Mouse (Mus musculus): ENCODE results near the gene Rpl36a.

The Rpl36a gene

GRCm38 (mm10) chrX:134599922-134600565, 14.6 kb downstream of the Rpl36a start:
- no peak for DNase-seq (ENCODE audit: low spot score)

- DNase-seq (ENCODE audit: low spot score) = peak; percentile 88
Observed at GRCm38 (mm10) chrX:134600659-134601379, 15.4 kb downstream of the Rpl36a start, which contains the start of the genes Gla and Hnrnph2. Gene Gla (minus strand): TSS chrX:134601125. Gene Hnrnph2 (plus strand): TSS chrX:134601179.

- DNase-seq (ENCODE audit: low spot score) = no peak
Observed at GRCm38 (mm10) chrX:134601380-134602120, 16.1 kb downstream of the Rpl36a start.

- no peak for DNase-seq (ENCODE audit: low spot score)
Observed at GRCm38 (mm10) chrX:134609472-134609871, 24.0 kb downstream of the Rpl36a start.

GRCm38 (mm10) chrX:134610984-134611383, 25.5 kb downstream of the Rpl36a start:
- no peak for DNase-seq (ENCODE audit: low spot score)

GRCm38 (mm10) chrX:134612285-134612959, 27.0 kb downstream of the Rpl36a start:
- DNase-seq (ENCODE audit: low spot score) = no peak

- no peak for DNase-seq (ENCODE audit: low spot score)
Observed at GRCm38 (mm10) chrX:134614306-134614705, 28.9 kb downstream of the Rpl36a start.

- DNase-seq (ENCODE audit: low spot score) = no peak
Observed at GRCm38 (mm10) chrX:134619695-134620094, 34.2 kb downstream of the Rpl36a start.

- no peak for DNase-seq (ENCODE audit: low spot score)
Observed at GRCm38 (mm10) chrX:134620254-134620865, 34.9 kb downstream of the Rpl36a start.

- DNase-seq (ENCODE audit: low spot score) = no peak
Observed at GRCm38 (mm10) chrX:134621685-134622084, 36.2 kb downstream of the Rpl36a start.

- no peak for DNase-seq (ENCODE audit: low spot score)
Observed at GRCm38 (mm10) chrX:134623350-134623749, 37.9 kb downstream of the Rpl36a start.

- no peak for DNase-seq (ENCODE audit: low spot score)
Observed at GRCm38 (mm10) chrX:134628200-134628599, 42.7 kb downstream of the Rpl36a start.

GRCm38 (mm10) chrX:134632710-134633109, 47.3 kb downstream of the Rpl36a start:
- DNase-seq (ENCODE audit: low spot score) = no peak

GRCm38 (mm10) chrX:134635111-134635510, 49.7 kb downstream of the Rpl36a start:
- DNase-seq (ENCODE audit: low spot score) = no peak

GRCm38 (mm10) chrX:134635860-134636259, 50.4 kb downstream of the Rpl36a start:
- DNase-seq (ENCODE audit: low spot score) = no peak

All from layer of hippocampus, adult 9-10 months (tissue).